Mouse (Mus musculus) brain, embryonic 14.5 days (tissue): ENCODE results near the gene Fkbp5.

Experiments used
- CTCF ChIP-seq: fragments of 200-500 bp; IDR thresholded peaks from 2 replicates; pipeline ENCODE4 v1.5.1; 2012; ENCODE audit warnings: inconsistent platforms, mild to moderate bottlenecking, moderate library complexity, borderline replicate concordance; ENCODE audit not compliant: insufficient read depth, insufficient read length; ENCODE audit errors: extremely low read depth
- POLR2A ChIP-seq: fragments of 200-500 bp; IDR thresholded peaks from 2 replicates; pipeline ENCODE4 v1.6.1; 2012; ENCODE audit warnings: mild to moderate bottlenecking, inconsistent platforms, borderline replicate concordance; ENCODE audit not compliant: poor library complexity, insufficient read depth, insufficient read length, severe bottlenecking; ENCODE audit errors: extremely low read depth

- no peak for TF ChIP-seq CTCF
- TF ChIP-seq POLR2A = no peak
Measured at GRCm38 (mm10) chr17:28529116-28529515, 11.8 kb upstream of the Fkbp5 start.
